Mouse (Mus musculus): Measurements from ENCODE around the gene Fgfr2. TPM values are rescaled to one million over a fixed set of nuclear protein-coding genes. Genes with fewer than 3 reads are reported as not detected.

Gene Fgfr2
- polyA plus RNA-seq, 1 experiment from 2014 or later: 92.0 TPM

DNA sequence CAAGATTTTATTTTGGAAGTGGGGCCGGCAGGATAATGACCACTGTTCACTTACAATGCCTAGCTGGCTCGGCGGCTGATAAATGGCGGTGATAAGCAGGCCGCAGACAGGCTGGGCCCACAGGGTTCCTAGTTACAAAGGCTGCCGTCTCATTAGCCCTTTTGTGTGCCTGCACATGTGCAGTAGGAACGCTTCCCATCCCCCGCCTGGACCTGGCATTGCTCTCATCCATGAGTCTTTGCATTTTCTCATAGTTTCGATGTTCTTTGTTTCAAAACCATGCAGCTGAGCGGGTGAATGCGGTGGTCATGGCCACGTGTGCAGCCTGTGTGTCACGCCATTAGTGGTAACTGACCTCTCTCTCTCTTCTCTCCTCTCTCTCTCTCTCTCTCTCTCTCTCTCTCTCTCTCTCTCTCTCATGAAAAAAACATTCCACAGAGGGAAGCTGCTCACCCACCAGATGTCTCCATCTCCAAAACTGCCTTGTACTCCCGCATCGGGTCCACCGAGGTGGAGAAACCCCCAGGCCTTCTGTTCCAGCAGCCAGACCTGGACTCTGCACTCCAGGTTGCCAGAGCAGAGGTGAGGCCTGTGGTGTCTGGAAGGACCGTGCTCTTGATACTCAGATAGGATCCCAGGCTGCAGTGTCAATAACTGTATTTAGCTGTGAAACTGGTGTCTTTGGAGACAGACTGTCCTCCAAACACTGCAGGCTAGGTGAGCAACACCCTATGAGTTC is 2372.2 kb downstream of the Fgfr2 start:
- peaks cover 12% of the 10 kb centered on the region; the same call in 1 of the 2 replicates for H3K4me1 ChIP-seq (ENCODE audit: control insufficient read depth, insufficient read depth, low read length)
- no peak overlapping the region for H3K4me2 ChIP-seq
- no peaks in the 10 kb centered on the region for H3K27me3 ChIP-seq (ENCODE audit: control insufficient read depth, insufficient read depth, low read length)
- H3K27ac ChIP-seq (ENCODE audit: low read depth, low read length): peak overlapping the region; percentile 52
- DNase-seq (ENCODE audit: low spot score, missing footprints) (peak; percentile 92), ATAC-seq (ENCODE audit: low FRiP score) (peak; percentile 86)
- H3K9me3 ChIP-seq (ENCODE audit: control insufficient read depth, low read length): no peaks in the 10 kb centered on the region
- no peak overlapping the region for H3K4me3 ChIP-seq (ENCODE audit: low read depth, low read length)
- peaks cover 9% of the 10 kb centered on the region for H3K36me3 ChIP-seq (ENCODE audit: control insufficient read depth, insufficient read depth, low read length)
- peak overlapping the region; percentile 21; the same call in 1 of the 2 replicates for H3K9ac ChIP-seq (ENCODE audit: low read length)
- 51% methylated on average over 17 of the region's 17 CpGs for WGBS

DNA sequence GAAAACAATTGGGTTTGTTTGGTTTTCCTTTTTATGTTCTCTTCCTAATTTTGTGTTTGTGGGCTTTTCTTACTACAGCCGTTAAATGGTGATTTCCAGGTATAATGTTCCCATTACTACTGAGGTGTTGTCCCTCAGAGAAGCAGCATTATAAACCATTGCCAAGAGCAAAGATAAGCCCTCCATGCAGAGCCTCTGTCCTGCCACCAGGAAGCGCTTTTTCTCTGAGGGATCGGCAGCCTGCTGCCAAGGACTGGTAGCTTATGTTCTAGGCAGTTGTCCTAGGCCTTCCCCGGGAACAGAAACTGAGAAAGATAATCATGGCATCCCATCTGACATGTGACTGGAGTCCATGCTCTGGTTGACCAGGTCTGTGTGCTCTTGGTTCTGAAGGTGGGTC is 2374.0 kb downstream of the Fgfr2 start:
- ATAC-seq (ENCODE audit: low FRiP score): no peak
- no peak overlapping the region for H3K4me2 ChIP-seq
- WGBS: 92% methylated on average over 4 of the region's 4 CpGs
- H3K9me3 ChIP-seq (ENCODE audit: control insufficient read depth, low read length): no peaks in the 10 kb centered on the region
- H3K27me3 ChIP-seq (ENCODE audit: control insufficient read depth, insufficient read depth, low read length): no peaks in the 10 kb centered on the region
- H3K4me3 ChIP-seq (ENCODE audit: low read depth, low read length): no peak overlapping the region
- H3K4me1 ChIP-seq (ENCODE audit: control insufficient read depth, insufficient read depth, low read length): peaks cover 12% of the 10 kb centered on the region; the same call in 1 of the 2 replicates
- H3K9ac ChIP-seq (ENCODE audit: low read length): no peak overlapping the region
- no peak for DNase-seq (ENCODE audit: low spot score, missing footprints)
- peaks cover 12% of the 10 kb centered on the region for H3K36me3 ChIP-seq (ENCODE audit: control insufficient read depth, insufficient read depth, low read length)
- H3K27ac ChIP-seq (ENCODE audit: low read depth, low read length): no peak overlapping the region

DNA sequence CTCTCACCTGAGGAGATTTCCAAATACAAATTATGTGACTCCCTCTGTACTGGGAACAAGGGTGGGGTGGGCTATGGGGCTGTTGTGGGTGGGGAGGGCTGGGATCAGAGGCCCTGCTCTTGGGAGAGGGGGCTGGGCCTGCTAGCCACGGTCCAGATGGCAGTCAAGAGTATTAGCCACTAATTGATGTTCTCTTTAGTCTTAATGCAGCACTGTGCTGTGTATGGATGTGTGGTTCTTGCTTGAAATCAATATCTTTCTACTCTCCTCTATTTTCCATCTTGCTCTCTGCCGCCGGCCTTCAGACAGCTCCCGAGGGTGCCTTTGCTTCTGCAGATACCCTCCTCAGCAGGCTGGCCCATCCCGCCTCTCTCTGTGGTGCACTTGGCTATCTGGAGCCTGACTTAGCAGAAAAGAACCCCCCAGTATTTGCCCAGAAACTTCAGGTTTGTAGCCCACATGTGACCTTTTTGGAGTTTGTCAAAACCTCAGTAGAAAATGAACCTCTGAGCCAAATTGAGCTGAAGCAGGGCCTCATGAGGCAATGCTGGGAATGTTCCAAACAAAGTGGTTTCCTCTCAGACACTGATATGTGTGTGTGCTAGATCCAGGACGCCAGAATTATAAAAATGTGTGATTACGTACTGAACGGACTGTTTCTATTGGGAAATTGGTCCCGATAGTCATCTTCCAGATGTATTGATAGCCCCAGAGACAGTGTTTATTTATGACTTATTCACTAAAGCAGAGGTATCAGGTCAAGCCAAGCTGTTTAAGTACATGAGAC is 2379.7 kb downstream of the Fgfr2 start:
- no peak overlapping the region for H3K27ac ChIP-seq (ENCODE audit: low read depth, low read length)
- 89% methylated on average over 9 of the region's 9 CpGs for WGBS
- no peaks in the 10 kb centered on the region for H3K9me3 ChIP-seq (ENCODE audit: control insufficient read depth, low read length)
- ATAC-seq (ENCODE audit: low FRiP score) (no peak), DNase-seq (ENCODE audit: low spot score, missing footprints) (no peak)
- no peak overlapping the region for H3K9ac ChIP-seq (ENCODE audit: low read length)
- H3K36me3 ChIP-seq (ENCODE audit: control insufficient read depth, insufficient read depth, low read length): peaks cover 22% of the 10 kb centered on the region; the same call in 1 of the 2 replicates
- H3K4me3 ChIP-seq (ENCODE audit: low read depth, low read length): no peak overlapping the region
- H3K4me1 ChIP-seq (ENCODE audit: control insufficient read depth, insufficient read depth, low read length): no peaks in the 10 kb centered on the region
- no peaks in the 10 kb centered on the region for H3K27me3 ChIP-seq (ENCODE audit: control insufficient read depth, insufficient read depth, low read length)
- no peak overlapping the region for H3K4me2 ChIP-seq

DNA sequence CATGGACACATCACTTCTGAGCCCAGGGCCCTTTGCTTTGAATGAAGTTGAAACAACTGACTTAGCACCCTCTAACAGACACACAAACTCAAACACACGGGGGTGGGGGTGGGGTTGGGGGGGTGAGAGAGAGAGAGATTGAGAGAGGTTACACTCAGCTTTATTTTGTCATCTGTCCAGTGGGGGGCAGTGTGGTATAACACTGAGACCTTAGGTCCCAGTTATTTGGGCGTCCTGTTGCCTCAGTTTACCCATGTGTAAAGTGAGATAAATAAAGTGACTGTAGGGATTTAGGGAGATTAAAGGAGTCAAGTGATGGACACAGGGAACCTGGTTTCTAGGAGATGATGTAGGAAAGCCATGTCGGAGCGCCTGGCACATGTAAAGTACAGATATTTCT is 2382.1 kb downstream of the Fgfr2 start:
- no peak for DNase-seq (ENCODE audit: low spot score, missing footprints)
- H3K9ac ChIP-seq (ENCODE audit: low read length): no peak overlapping the region
- WGBS: 80% methylated on average over 4 of the region's 4 CpGs

DNA sequence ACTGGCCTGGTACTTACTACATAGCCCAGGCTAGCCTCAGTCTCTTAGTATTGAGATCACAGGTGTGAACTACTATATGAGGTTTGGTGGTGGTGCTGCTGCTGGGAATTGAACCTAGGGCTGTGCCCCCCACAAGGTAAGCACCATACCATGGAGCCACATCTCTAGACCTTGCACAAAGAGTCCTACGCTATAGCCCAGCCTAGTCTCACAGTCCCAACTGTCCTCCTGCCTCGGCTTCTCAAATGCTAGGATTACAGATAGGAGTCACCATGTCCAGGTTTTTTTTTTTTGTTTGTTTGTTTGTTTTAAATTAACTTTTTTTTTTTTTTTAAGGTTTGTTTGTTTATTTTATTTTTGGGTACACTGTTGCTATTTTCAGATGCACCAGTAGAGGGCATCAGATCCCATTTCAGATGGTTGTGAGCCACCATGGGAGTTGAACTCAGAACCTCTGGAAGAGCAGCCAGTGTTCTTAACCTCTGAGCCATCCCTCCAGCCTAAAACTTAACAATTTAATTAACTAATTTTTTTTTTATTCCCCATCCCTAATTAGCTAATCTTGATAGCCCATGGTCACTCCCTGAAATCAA is 2388.9 kb downstream of the Fgfr2 start:
- Histone ChIP-seq H3K4me2 (no peak overlapping the region), H3K27ac (ENCODE audit: low read depth, low read length) (no peak overlapping the region), H3K36me3 (ENCODE audit: control insufficient read depth, insufficient read depth, low read length) (peaks cover 18% of the 10 kb centered on the region), H3K4me3 (ENCODE audit: low read depth, low read length) (no peak overlapping the region), H3K9ac (ENCODE audit: low read length) (no peak overlapping the region), H3K4me1 (ENCODE audit: control insufficient read depth, insufficient read depth, low read length) (no peaks in the 10 kb centered on the region), H3K9me3 (ENCODE audit: control insufficient read depth, low read length) (no peaks in the 10 kb centered on the region), H3K27me3 (ENCODE audit: control insufficient read depth, insufficient read depth, low read length) (no peaks in the 10 kb centered on the region)
- ATAC-seq (ENCODE audit: low FRiP score) (no peak), DNase-seq (ENCODE audit: low spot score, missing footprints) (no peak)
- 91% methylated on average over 2 of the region's 2 CpGs for WGBS

More for the DNA sequence above, 2382.1 kb downstream of the Fgfr2 start:
- no peak for ATAC-seq (ENCODE audit: low FRiP score)
- H3K27me3 ChIP-seq (ENCODE audit: control insufficient read depth, insufficient read depth, low read length): no peaks in the 10 kb centered on the region
- no peak overlapping the region for H3K4me2 ChIP-seq
- H3K27ac ChIP-seq (ENCODE audit: low read depth, low read length): no peak overlapping the region
- no peaks in the 10 kb centered on the region for H3K9me3 ChIP-seq (ENCODE audit: control insufficient read depth, low read length)
- H3K4me3 ChIP-seq (ENCODE audit: low read depth, low read length): no peak overlapping the region
- peaks cover 22% of the 10 kb centered on the region; the same call in 1 of the 2 replicates for H3K36me3 ChIP-seq (ENCODE audit: control insufficient read depth, insufficient read depth, low read length)
- no peaks in the 10 kb centered on the region for H3K4me1 ChIP-seq (ENCODE audit: control insufficient read depth, insufficient read depth, low read length)

DNA sequence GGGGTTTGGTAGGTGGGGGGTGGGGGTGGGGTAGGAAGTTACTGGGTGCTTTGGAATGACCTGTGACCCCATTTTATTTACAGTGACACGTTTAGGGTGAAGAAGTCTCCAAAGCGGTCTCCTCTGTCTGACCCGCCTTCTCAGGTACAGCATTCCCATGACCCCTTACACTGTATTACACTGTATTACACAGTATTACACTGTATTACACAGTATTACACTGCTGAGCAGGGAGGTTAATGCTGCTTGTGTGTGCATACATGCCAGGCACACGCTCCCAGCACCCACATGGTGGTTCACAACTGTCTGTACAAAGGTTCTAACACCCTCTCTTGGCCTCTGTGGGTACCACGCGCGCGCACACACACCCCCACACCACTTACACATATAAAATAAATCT is 2389.7 kb downstream of the Fgfr2 start:
- DNase-seq (ENCODE audit: low spot score, missing footprints) (no peak), ATAC-seq (ENCODE audit: low FRiP score) (no peak)
- Histone ChIP-seq H3K36me3 (ENCODE audit: control insufficient read depth, insufficient read depth, low read length) (peaks cover 22% of the 10 kb centered on the region), H3K27ac (ENCODE audit: low read depth, low read length) (no peak overlapping the region), H3K27me3 (ENCODE audit: control insufficient read depth, insufficient read depth, low read length) (no peaks in the 10 kb centered on the region), H3K9me3 (ENCODE audit: control insufficient read depth, low read length) (no peaks in the 10 kb centered on the region), H3K4me1 (ENCODE audit: control insufficient read depth, insufficient read depth, low read length) (no peaks in the 10 kb centered on the region), H3K4me3 (ENCODE audit: low read depth, low read length) (no peak overlapping the region), H3K4me2 (no peak overlapping the region), H3K9ac (ENCODE audit: low read length) (no peak overlapping the region)
- 94% methylated on average over 8 of the region's 8 CpGs for WGBS

DNA sequence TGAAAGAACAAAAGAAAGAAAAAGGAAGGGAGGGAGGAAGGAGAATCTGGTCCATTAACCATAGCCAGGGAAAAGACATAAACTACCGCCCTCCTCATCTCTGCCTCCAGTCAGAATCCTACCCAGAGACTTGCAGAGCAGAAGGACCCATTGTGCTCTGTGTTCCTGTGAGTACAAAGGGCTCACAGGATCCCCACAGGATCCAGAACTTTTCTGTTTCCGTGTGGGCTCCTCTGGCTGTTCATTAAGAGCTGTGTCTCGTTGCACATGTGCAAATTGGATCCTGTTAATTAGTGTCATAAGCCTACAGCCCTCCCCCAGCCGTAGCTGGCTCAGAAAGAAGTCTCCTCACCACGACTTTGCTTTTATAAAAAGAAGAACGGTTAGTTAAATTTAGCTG is 2390.2 kb downstream of the Fgfr2 start:
- Histone ChIP-seq H3K36me3 (ENCODE audit: control insufficient read depth, insufficient read depth, low read length) (peaks cover 22% of the 10 kb centered on the region), H3K4me2 (no peak overlapping the region), H3K9me3 (ENCODE audit: control insufficient read depth, low read length) (no peaks in the 10 kb centered on the region), H3K4me1 (ENCODE audit: control insufficient read depth, insufficient read depth, low read length) (no peaks in the 10 kb centered on the region), H3K4me3 (ENCODE audit: low read depth, low read length) (no peak overlapping the region), H3K27ac (ENCODE audit: low read depth, low read length) (no peak overlapping the region), H3K27me3 (ENCODE audit: control insufficient read depth, insufficient read depth, low read length) (no peaks in the 10 kb centered on the region), H3K9ac (ENCODE audit: low read length) (no peak overlapping the region)
- 76% methylated on average over 6 of the region's 6 CpGs for WGBS
- no peak for DNase-seq (ENCODE audit: low spot score, missing footprints)
- ATAC-seq (ENCODE audit: low FRiP score): no peak

DNA sequence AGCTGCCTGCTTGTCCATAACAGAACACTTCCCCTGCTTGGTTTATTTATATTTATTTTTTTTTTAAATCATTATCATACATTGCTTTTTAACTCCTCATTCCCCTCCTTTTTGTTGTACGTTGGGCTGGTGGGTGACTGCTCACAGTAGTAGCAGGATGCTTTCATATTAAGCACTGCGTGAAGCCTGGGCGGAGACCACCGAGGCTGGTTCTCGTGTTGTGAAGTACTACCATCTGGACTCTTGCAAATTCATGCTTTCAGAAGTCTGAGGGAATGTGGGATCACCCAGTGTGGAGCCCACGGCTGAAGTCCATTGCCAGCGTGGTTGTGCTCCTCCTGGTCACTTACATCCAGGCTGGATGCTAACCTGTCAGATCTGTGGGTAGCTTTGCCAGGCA is 2391.4 kb downstream of the Fgfr2 start:
- WGBS: 75% methylated on average over 7 of the region's 7 CpGs
- Histone ChIP-seq H3K27ac (ENCODE audit: low read depth, low read length) (no peak overlapping the region), H3K4me2 (no peak overlapping the region), H3K9me3 (ENCODE audit: control insufficient read depth, low read length) (no peaks in the 10 kb centered on the region), H3K27me3 (ENCODE audit: control insufficient read depth, insufficient read depth, low read length) (no peaks in the 10 kb centered on the region), H3K4me3 (ENCODE audit: low read depth, low read length) (no peak overlapping the region), H3K36me3 (ENCODE audit: control insufficient read depth, insufficient read depth, low read length) (peaks cover 22% of the 10 kb centered on the region), H3K4me1 (ENCODE audit: control insufficient read depth, insufficient read depth, low read length) (no peaks in the 10 kb centered on the region), H3K9ac (ENCODE audit: low read length) (no peak overlapping the region)
- no peak for ATAC-seq (ENCODE audit: low FRiP score)
- no peak for DNase-seq (ENCODE audit: low spot score, missing footprints)

DNA sequence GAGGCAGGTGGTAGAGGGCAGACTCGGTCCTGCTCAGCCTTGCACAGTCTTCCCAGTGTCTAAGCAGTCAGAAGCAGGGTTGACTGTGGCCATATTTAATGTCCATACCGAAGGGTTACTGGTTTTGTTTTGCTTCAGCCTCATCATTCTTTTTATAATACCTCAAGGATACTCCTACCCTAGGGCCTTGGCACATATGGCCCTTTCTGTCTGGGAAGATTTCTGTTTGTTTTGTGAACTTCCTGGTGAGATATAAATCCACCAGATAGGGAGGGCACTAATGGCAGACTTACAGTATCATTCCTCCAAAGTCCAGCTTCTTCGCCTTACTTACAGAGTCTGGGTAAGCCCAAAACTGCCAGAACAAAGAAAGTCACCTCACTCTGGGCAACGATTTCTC is 2395.6 kb downstream of the Fgfr2 start:
- DNase-seq (ENCODE audit: low spot score, missing footprints): no peak
- Histone ChIP-seq H3K4me3 (ENCODE audit: low read depth, low read length) (no peak overlapping the region), H3K36me3 (ENCODE audit: control insufficient read depth, insufficient read depth, low read length) (peaks cover 10% of the 10 kb centered on the region), H3K27me3 (ENCODE audit: control insufficient read depth, insufficient read depth, low read length) (no peaks in the 10 kb centered on the region), H3K9me3 (ENCODE audit: control insufficient read depth, low read length) (no peaks in the 10 kb centered on the region), H3K9ac (ENCODE audit: low read length) (no peak overlapping the region), H3K4me2 (no peak overlapping the region), H3K27ac (ENCODE audit: low read depth, low read length) (no peak overlapping the region), H3K4me1 (ENCODE audit: control insufficient read depth, insufficient read depth, low read length) (no peaks in the 10 kb centered on the region)
- no peak for ATAC-seq (ENCODE audit: low FRiP score)
- 93% methylated on average over 4 of the region's 4 CpGs for WGBS
